16 mouse cellular contexts compared by ENCODE assay signal in genomic region chr11:79787766-79788165, GRCm38 (mm10).
DNase-seq lines count a peak whose midpoint lies in the region; ATAC-seq and TF ChIP-seq lines count a peak whose summit lies in the region.
"Had no signal": no experiment of that assay in that cellular context is flagged by ENCODE, and none has a peak within 500 bp of the region (broad histone marks: within the 10 kb centered on the region; RNA-seq: fewer than 3 reads in every experiment).

No protein-coding gene starts in this region.

- ATAC-seq in liver, embryonic 11.5 days (replicated peaks; ENCODE audit: low FRiP score) = no peak
- no peak for ATAC-seq in midbrain, postnatal 0 days (ENCODE audit: low FRiP score)

- H3K4me3 ChIP-seq in liver, adult 2 months (ENCODE audit: insufficient read depth, low read depth, low read length) = no peak overlapping the region
- no peak overlapping the region for H3K4me3 ChIP-seq in liver, embryonic 11.5 days (ENCODE audit: low read depth, low read length)
- no peak overlapping the region for H3K4me3 ChIP-seq in midbrain, postnatal 0 days (ENCODE audit: low read depth, low read length)
- no peak overlapping the region for H3K4me3 ChIP-seq in lung, adult 2 months (replicated peaks; ENCODE audit: extremely low read depth, low read depth, low read length)
- H3K4me3 ChIP-seq: forebrain, embryonic 12.5 days; heart, embryonic 13.5 days; hindbrain, embryonic 10.5 days; left cerebral cortex, adult 2 months; limb, embryonic 15.5 days; megakaryocyte, embryonic 14.5 days had no signal

- TF ChIP-seq POLR2A in liver, adult 2 months (IDR thresholded peaks at IDR 0.05; ENCODE audit: extremely low read depth, insufficient read depth, low read length) = no peak
- no peak for TF ChIP-seq POLR2A in lung, adult 2 months (IDR thresholded peaks at IDR 0.05; ENCODE audit: borderline replicate concordance, extremely low read depth, low read depth, low read length)

- no peaks in the 10 kb centered on the region for H3K27me3 ChIP-seq in liver, adult 2 months (ENCODE audit: control insufficient read depth, insufficient read depth, low read length)
- 0 out of 2 replicates have a peak, but pooled peaks cover 3% of the 10 kb centered on the region for H3K27me3 ChIP-seq in liver, embryonic 11.5 days (replicated peaks; ENCODE audit: control insufficient read depth, insufficient read depth, low read length)
- no peaks in the 10 kb centered on the region for H3K27me3 ChIP-seq in midbrain, postnatal 0 days (ENCODE audit: insufficient read depth, low read length)
- H3K27me3 ChIP-seq: forebrain, embryonic 12.5 days; heart, embryonic 13.5 days; limb, embryonic 15.5 days had no signal

- 91% methylated on average over 1 of the region's 1 CpGs for WGBS in liver, adult 2 months
- WGBS in liver, embryonic 11.5 days = 86% methylated on average over 1 of the region's 1 CpGs
- WGBS in midbrain, postnatal 0 days = 85% methylated on average over 1 of the region's 1 CpGs
- 84% methylated on average over 1 of the region's 1 CpGs for WGBS in lung, adult 2 months

- H3K27ac ChIP-seq in liver, adult 2 months (replicated peaks; ENCODE audit: insufficient read depth, low read depth, low read length) = peak overlapping the region; percentile 96
- H3K27ac ChIP-seq in liver, embryonic 11.5 days (ENCODE audit: low read depth, low read length) = no peak overlapping the region
- no peak overlapping the region for H3K27ac ChIP-seq in midbrain, postnatal 0 days (ENCODE audit: low read depth, low read length)
- H3K27ac ChIP-seq: forebrain, embryonic 12.5 days; heart, embryonic 13.5 days; left cerebral cortex, adult 2 months; limb, embryonic 15.5 days had no signal

- peak; percentile 71 for DNase-seq in heart, adult 11 months
- no peak for DNase-seq in heart, postnatal 36 days
- DNase-seq in liver, adult 2 months (ENCODE audit: extremely low read depth, low read depth, low spot score) = peak; percentile 63
- no peak for DNase-seq in liver, embryonic 11.5 days (ENCODE audit: low spot score)
- peak; percentile 67 for DNase-seq in NIH3T3 (ENCODE audit: low read depth)
- peak; percentile 49 for DNase-seq in midbrain, postnatal 0 days (ENCODE audit: low spot score)
- no peak for DNase-seq in lung, adult 2 months
- DNase-seq in spleen, postnatal 36 days (ENCODE audit: low spot score in 2 of 2) = no peak
- DNase-seq: adrenal gland, postnatal 36 days; cerebellum, postnatal 36 days had no signal

- H3K4me1 ChIP-seq in liver, adult 2 months (ENCODE audit: control insufficient read depth, insufficient read depth, low read length) = peaks cover 22% of the 10 kb centered on the region
- peaks cover 13% of the 10 kb centered on the region for H3K4me1 ChIP-seq in liver, embryonic 11.5 days (replicated peaks; ENCODE audit: control insufficient read depth, insufficient read depth, low read length)
- H3K4me1 ChIP-seq in midbrain, postnatal 0 days (ENCODE audit: insufficient read depth, low read length) = no peaks in the 10 kb centered on the region; the same call in 1 of the 2 replicates
- H3K4me1 ChIP-seq in lung, adult 2 months (ENCODE audit: control insufficient read depth, insufficient read depth, low read length) = peaks cover 12% of the 10 kb centered on the region

- H3K36me3 ChIP-seq in liver, adult 2 months (ENCODE audit: control insufficient read depth, insufficient read depth, low read length) = no peaks in the 10 kb centered on the region
- no peaks in the 10 kb centered on the region for H3K36me3 ChIP-seq in liver, embryonic 11.5 days (ENCODE audit: control insufficient read depth, insufficient read depth, low read length)
- no peaks in the 10 kb centered on the region for H3K36me3 ChIP-seq in midbrain, postnatal 0 days (ENCODE audit: insufficient read depth, low read length)
- H3K36me3 ChIP-seq: forebrain, embryonic 12.5 days; heart, embryonic 13.5 days; hindbrain, embryonic 10.5 days; limb, embryonic 15.5 days had no signal

- no peaks in the 10 kb centered on the region for H3K9me3 ChIP-seq in liver, embryonic 11.5 days (ENCODE audit: control insufficient read depth, low read length)
- no peaks in the 10 kb centered on the region for H3K9me3 ChIP-seq in midbrain, postnatal 0 days (ENCODE audit: low read length)
- H3K9me3 ChIP-seq: forebrain, embryonic 12.5 days; heart, embryonic 13.5 days; hindbrain, embryonic 10.5 days; limb, embryonic 15.5 days; megakaryocyte, embryonic 14.5 days had no signal

- H3K4me2 ChIP-seq in liver, embryonic 11.5 days = no peak overlapping the region
- no peak overlapping the region for H3K4me2 ChIP-seq in midbrain, postnatal 0 days (ENCODE audit: low read depth, low read length, poor library complexity, severe bottlenecking)
- H3K4me2 ChIP-seq: forebrain, embryonic 12.5 days; heart, embryonic 13.5 days; limb, embryonic 15.5 days had no signal

- no peak for TF ChIP-seq CTCF in liver, adult 2 months (IDR thresholded peaks at IDR 0.05; ENCODE audit: low read depth, low read length)
- TF ChIP-seq CTCF in midbrain, postnatal 0 days (IDR thresholded peaks at IDR 0.05) = no peak
- TF ChIP-seq CTCF in lung, adult 2 months (IDR thresholded peaks at IDR 0.05; ENCODE audit: insufficient read depth, low read length) = no peak

- intact Hi-C loops in heart, postnatal 36 days (cut with DNase I) = no loop called here

- peak overlapping the region; percentile 25 for H3K9ac ChIP-seq in liver, adult 2 months (ENCODE audit: low read depth, low read length)
- H3K9ac ChIP-seq in liver, embryonic 11.5 days (ENCODE audit: low read depth, low read length) = no peak overlapping the region
- no peak overlapping the region for H3K9ac ChIP-seq in midbrain, postnatal 0 days (replicated peaks; ENCODE audit: low read length, poor library complexity, severe bottlenecking)
- H3K9ac ChIP-seq: forebrain, embryonic 12.5 days; heart, embryonic 13.5 days; limb, embryonic 15.5 days had no signal

- H3K79me2 ChIP-seq in liver, adult 2 months (ENCODE audit: control insufficient read depth, insufficient read depth, low read length) = no peaks in the 10 kb centered on the region

Comparison
In these comparisons a context has a peak if more than half of its experiments do, and no peak if none do; other contexts are left out.
1. DNase-seq: peak in heart, adult 11 months (single experiment), liver, adult 2 months (single experiment), NIH3T3 (single experiment) and midbrain, postnatal 0 days (single experiment); none in heart, postnatal 36 days (0 of 2), liver, embryonic 11.5 days (single experiment), lung, adult 2 months (single experiment) and spleen, postnatal 36 days (0 of 2).